Mouse (Mus musculus): ENCODE results near the gene Sema4a. TPM values are rescaled to one million over a fixed set of nuclear protein-coding genes. Genes with fewer than 3 reads are reported as not detected.
"Not testable (repeated sequence)": the region's sequence is repeated elsewhere in the genome, so short reads cannot be mapped to it uniquely, and the experiment has no call there.

Gene Sema4a
- polyA plus RNA-seq, 1 experiment from 2014 or later, result 28.8 TPM

DNA sequence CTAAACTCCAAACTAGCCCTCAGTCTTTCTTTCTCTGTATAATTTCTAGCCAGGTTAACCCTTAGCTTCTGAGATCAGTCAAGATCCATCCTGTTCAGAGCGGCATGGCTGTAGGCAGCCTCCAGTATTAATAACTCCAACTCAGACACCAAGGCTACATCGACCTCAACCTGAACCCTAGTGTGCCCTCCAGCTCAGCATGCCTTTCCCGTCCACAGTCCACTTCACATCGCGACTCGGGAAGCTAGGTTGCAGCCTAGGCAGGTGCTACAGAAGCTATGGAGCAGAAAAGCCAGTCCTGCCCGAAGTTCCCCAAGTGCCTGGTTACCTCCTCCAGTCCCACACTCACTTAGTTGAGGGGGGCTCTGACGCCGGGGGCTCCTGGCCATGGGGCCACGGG, 23.5 kb downstream of the Sema4a start:
- peaks cover 23% of the 10 kb centered on the region for H3K4me1 ChIP-seq (replicated peaks)
- H3K9ac ChIP-seq (replicated peaks), result no peak overlapping the region
- H3K27me3 ChIP-seq, result 0 out of 2 replicates have a peak, but pooled peaks cover 5% of the 10 kb centered on the region
- H3K27ac ChIP-seq, result no peak overlapping the region
- 85% methylated on average over 10 of the region's 10 CpGs for WGBS
- peaks cover 50% of the 10 kb centered on the region for H3K36me3 ChIP-seq
- H3K9me3 ChIP-seq, result no peaks in the 10 kb centered on the region
- peak overlapping the region; percentile 47; the same call in 1 of the 2 replicates for H3K4me2 ChIP-seq (replicated peaks)
- H3K4me3 ChIP-seq (replicated peaks), result no peak overlapping the region
- ATAC-seq, result no peak

DNA sequence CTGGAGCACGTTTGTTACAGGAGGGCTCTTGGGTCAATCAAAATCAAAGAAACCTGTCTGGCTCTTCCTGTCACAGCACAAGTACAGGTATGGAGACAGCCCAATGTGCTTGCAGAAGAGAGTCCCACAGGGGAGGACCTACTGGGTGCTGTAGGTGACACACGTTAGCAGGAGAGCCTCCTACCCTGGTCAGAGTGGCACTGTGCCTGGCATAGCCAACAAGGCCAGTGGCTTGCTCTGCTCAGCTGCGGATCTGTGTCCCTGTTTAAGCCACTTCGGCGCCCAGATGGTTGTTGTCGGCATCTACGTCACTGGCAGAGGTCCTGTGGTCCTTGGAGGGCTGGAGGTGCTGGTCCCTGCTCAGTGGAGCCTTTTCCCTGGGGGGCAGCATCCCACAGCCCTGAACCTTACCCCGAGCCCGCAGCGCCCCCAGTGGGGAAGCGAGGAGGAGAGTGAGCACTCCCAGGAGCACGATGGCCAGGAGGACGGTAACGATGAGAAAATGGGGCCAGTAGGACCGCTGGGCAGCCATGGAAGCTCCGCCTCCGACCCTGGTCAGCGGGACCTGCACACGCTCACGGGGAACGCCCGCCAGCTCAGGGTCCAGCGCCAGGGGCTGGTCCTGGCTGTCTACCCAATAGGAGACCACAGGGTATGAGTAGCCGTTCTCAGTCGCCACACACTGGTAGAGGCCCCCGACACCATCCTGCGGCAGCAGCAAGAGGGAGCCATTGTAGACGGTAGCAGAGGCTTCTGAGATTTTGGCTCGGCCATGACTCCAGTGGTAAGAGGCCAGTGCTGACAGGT, 24.4 kb downstream of the Sema4a start:
- Histone ChIP-seq H3K9ac (replicated peaks) (peak overlapping the region; percentile 48; the same call in 1 of the 2 replicates), H3K4me2 (replicated peaks) (peak overlapping the region; percentile 47), H3K9me3 (no peaks in the 10 kb centered on the region), H3K27me3 (0 out of 2 replicates have a peak, but pooled peaks cover 5% of the 10 kb centered on the region), H3K36me3 (peaks cover 46% of the 10 kb centered on the region), H3K27ac (peak overlapping the region; percentile 14; the same call in 1 of the 2 replicates), H3K4me1 (replicated peaks) (peaks cover 23% of the 10 kb centered on the region), H3K4me3 (replicated peaks) (peak overlapping the region; percentile 25)
- WGBS, result 15% methylated on average over 29 of the region's 29 CpGs
- peak; percentile 78 for ATAC-seq

GRCm38 (mm10) chr3:88435515-88435914, 25.5 kb downstream of the Sema4a start:
- peaks cover 16% of the 10 kb centered on the region for H3K4me1 ChIP-seq (replicated peaks)
- ATAC-seq, result no peak
- H3K27ac ChIP-seq, result no peak overlapping the region
- H3K36me3 ChIP-seq, result peaks cover 46% of the 10 kb centered on the region
- WGBS, result 70% methylated on average over 10 of the region's 10 CpGs
- no peak overlapping the region for H3K9ac ChIP-seq (replicated peaks)
- no peak overlapping the region for H3K4me3 ChIP-seq (replicated peaks)
- H3K4me2 ChIP-seq (replicated peaks), result no peak overlapping the region
- 0 out of 2 replicates have a peak, but pooled peaks cover 5% of the 10 kb centered on the region for H3K27me3 ChIP-seq
- H3K9me3 ChIP-seq, result no peaks in the 10 kb centered on the region

DNA sequence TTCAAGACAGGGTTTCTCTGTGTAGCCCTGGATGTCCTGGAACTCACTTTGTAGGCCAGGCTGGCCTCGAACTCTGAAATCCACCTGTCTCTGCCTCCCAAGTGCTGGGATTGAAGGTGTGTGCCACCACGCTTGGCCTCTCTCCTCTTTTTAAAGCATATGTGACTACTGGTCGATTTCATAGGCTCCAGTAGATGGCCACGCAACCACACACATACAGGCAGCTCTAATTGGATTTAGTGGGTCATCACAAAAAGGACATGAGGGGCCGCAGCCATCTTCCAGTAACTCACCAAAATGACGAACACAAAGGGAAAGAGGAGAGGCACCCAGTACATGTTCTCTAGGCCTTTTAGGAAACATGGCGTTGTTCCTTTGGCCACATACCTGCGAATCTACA, 32.3 kb downstream of the Sema4a start:
- H3K27ac ChIP-seq; H3K36me3 ChIP-seq; H3K4me3 ChIP-seq (replicated peaks); H3K9ac ChIP-seq (replicated peaks); H3K4me2 ChIP-seq (replicated peaks); H3K4me1 ChIP-seq (replicated peaks); ATAC-seq; H3K27me3 ChIP-seq; H3K9me3 ChIP-seq: not testable (repeated sequence)
- 71% methylated on average over 8 of the region's 8 CpGs for WGBS

GRCm38 (mm10) chr3:88427342-88427905, 33.6 kb downstream of the Sema4a start:
- Histone ChIP-seq H3K4me1 (replicated peaks) (peaks cover 22% of the 10 kb centered on the region), H3K9me3 (no peaks in the 10 kb centered on the region), H3K9ac (replicated peaks) (no peak overlapping the region), H3K36me3 (no peaks in the 10 kb centered on the region), H3K4me3 (replicated peaks) (no peak overlapping the region), H3K27ac (no peak overlapping the region), H3K27me3 (no peaks in the 10 kb centered on the region), H3K4me2 (replicated peaks) (no peak overlapping the region)
- ATAC-seq, result no peak
- WGBS, result 84% methylated on average over 4 of the region's 4 CpGs

DNA sequence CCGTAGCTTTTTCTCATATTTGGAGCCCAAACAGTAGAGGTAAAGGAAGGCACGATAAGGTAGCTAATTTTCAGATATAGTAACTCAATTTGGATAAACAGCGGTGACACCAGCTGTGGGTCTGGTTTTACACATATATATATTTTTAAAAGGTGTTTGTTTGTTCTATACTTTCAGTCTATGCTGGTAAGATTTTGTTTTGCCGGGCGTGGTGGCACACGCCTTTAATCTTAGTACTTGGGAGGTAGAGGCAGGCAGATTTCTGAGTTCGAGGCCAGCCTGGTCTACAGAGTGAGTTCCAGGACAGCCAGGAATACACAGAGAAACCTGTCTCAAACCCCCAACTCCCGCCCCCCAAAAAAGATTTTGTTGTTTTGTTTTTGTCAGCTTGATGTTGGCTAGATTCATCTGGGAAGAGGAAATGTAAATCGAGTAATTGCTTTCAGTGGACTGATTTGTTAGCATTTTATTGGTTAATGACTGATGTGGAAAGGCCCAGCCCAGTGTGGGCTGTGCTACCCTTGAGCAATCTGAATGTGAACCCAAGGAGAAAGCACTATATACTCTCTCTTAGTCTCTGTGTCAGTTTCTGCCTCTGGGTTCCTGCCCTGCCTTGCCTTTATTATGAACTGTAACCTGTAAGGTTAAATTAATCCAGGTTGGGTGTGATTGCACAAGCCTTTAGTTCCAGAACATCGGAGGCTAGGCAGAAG, 35.1 kb downstream of the Sema4a start:
- ATAC-seq, result no peak
- H3K4me1 ChIP-seq (replicated peaks), result peaks cover 29% of the 10 kb centered on the region
- H3K4me2 ChIP-seq (replicated peaks), result no peak overlapping the region
- 88% methylated on average over 10 of the region's 10 CpGs for WGBS
- H3K36me3 ChIP-seq, result peaks cover 7% of the 10 kb centered on the region
- H3K9me3 ChIP-seq, result no peaks in the 10 kb centered on the region
- no peak overlapping the region for H3K9ac ChIP-seq (replicated peaks)
- no peak overlapping the region for H3K27ac ChIP-seq
- no peak overlapping the region for H3K4me3 ChIP-seq (replicated peaks)
- H3K27me3 ChIP-seq, result no peaks in the 10 kb centered on the region

GRCm38 (mm10) chr3:88425330-88425689, 35.7 kb downstream of the Sema4a start:
- Histone ChIP-seq H3K4me3 (replicated peaks) (peak overlapping the region; percentile 79), H3K27ac (no peak overlapping the region), H3K4me2 (replicated peaks) (peak overlapping the region; percentile 90), H3K4me1 (replicated peaks) (peaks cover 29% of the 10 kb centered on the region), H3K9me3 (no peaks in the 10 kb centered on the region), H3K36me3 (peaks cover 13% of the 10 kb centered on the region), H3K9ac (replicated peaks) (0 out of 2 replicates have a peak overlapping the region, but pooled peaks have one; percentile 39), H3K27me3 (no peaks in the 10 kb centered on the region)
- ATAC-seq, result 0 out of 2 replicates have a peak, but pooled peaks have one; percentile 14
- 12% methylated on average over 2 of the region's 2 CpGs for WGBS

DNA sequence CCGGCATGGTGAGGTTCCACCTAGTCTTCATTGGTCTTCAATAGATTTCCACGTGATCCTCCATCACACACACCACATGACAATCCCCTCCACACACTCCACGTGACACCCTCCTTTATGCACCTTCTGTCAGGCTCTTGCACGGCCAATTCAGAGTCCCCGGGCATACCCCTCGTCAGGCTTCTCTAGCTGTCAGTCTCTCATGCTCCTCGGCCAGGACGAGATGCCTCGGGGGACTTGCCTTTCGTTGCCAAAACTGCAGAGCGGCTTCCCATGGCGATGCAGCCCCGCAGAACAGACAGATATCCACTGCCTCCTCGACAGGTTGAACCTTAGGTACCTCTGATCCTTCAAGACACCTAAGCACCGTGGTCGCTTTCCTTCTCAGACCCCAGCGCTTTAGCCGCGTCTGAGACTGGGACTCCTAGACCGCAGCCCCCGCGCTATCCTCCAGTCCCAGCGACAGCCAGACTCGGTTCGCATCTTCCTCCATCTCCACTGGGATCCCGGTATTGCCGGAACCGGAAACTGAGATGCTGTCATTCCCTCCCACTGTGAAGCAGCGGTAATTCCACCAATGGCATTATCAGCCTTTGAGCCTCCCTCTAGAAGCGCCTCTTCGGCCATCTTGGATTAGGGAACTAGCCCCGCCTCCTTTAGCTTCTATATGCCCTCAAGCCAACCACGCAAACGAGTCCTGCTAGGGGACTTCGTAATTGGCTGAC, 36.2 kb downstream of the Sema4a start, which contains the start of gene Slc25a44:
Gene Slc25a44, minus strand, starts transcription at position 535 of the 725 bp plus-strand sequence.
- Histone ChIP-seq H3K27ac (peak within 1 kb of the TSS; percentile 80), H3K27me3 (no peaks in the 10 kb centered on the region), H3K4me1 (replicated peaks) (peaks cover 29% of the 10 kb centered on the region), H3K4me2 (replicated peaks) (peak within 1 kb of the TSS; percentile 90), H3K9ac (replicated peaks) (peak within 1 kb of the TSS; percentile 81), H3K9me3 (no peaks in the 10 kb centered on the region), H3K4me3 (replicated peaks) (peak within 1 kb of the TSS; percentile 79), H3K36me3 (peaks cover 18% of the 10 kb centered on the region)
- peak; percentile 95 for ATAC-seq
- WGBS, result under 1% methylated on average over 35 of the region's 35 CpGs

DNA sequence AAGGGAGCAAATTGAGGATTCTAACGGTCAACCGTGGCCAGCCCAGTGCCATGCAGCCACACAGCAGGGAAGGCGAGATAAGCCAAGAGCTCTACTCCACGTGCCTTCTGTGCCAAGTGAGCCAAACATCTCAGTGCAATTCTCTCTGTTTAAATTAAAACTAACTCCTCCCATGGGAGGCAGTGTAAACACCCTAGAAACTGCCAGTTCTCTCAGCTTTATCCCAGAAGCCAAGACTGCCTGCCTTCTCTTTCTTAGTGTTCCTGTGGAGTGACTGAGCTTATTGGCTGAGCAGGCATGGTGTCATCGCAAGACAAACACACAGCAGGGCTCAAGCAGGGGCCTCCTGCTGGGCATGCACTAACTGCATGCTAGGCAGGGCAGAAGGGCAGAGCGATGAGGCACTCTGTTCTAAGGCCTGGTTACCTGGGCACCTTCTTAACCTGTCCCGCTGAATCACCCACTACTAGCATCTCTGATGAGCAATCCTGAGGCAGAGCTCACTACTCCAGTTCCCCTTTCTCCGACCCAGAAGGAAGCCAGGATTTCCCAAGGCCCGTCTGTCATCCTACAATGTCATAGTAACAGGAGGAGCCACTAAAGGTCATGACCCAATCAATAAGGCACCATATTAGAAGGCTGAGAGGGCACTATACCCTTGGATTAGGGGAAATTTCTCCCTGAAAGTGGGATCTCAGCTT, 38.8 kb downstream of the Sema4a start:
- no peak overlapping the region for H3K27ac ChIP-seq

DNA sequence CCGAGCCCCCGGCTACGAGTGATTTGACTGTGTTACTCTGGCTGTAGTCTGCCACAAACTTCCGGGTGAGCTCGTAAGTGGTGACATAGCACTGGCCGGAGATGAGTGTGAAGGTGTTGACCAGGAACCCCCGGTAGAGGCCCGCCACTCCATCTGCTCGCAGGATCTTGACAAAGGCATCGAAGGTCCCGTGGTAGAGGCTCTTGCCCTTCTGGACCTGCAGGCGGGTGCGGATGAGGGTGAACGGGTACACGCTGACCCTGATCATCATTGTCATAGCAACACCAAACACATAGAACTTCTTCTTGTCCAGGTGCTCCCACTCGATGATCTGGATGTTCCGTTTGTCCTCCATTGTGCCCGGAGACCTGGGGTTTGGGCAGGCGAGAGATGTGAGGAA, 40.2 kb downstream of the Sema4a start:
- Histone ChIP-seq H3K4me3 (replicated peaks) (no peak overlapping the region), H3K36me3 (peaks cover 58% of the 10 kb centered on the region), H3K27ac (no peak overlapping the region), H3K9ac (replicated peaks) (no peak overlapping the region), H3K4me2 (replicated peaks) (no peak overlapping the region), H3K27me3 (no peaks in the 10 kb centered on the region), H3K9me3 (no peaks in the 10 kb centered on the region), H3K4me1 (replicated peaks) (peaks cover 29% of the 10 kb centered on the region)
- no peak for ATAC-seq
- 95% methylated on average over 19 of the region's 19 CpGs for WGBS

More for the DNA sequence above, 38.8 kb downstream of the Sema4a start:
- no peaks in the 10 kb centered on the region for H3K27me3 ChIP-seq
- WGBS, result 34% methylated on average over 9 of the region's 9 CpGs
- H3K4me3 ChIP-seq (replicated peaks), result no peak overlapping the region
- peak overlapping the region; percentile 33; the same call in 1 of the 2 replicates for H3K9ac ChIP-seq (replicated peaks)
- H3K4me1 ChIP-seq (replicated peaks), result peaks cover 29% of the 10 kb centered on the region
- no peak for ATAC-seq
- H3K9me3 ChIP-seq, result no peaks in the 10 kb centered on the region
- no peak overlapping the region for H3K4me2 ChIP-seq (replicated peaks)
- H3K36me3 ChIP-seq, result peaks cover 44% of the 10 kb centered on the region

GRCm38 (mm10) chr3:88418016-88418415, 43.0 kb downstream of the Sema4a start:
- peaks cover 83% of the 10 kb centered on the region for H3K36me3 ChIP-seq
- 87% methylated on average over 6 of the region's 6 CpGs for WGBS

More at GRCm38 (mm10) chr3:88418016-88418415, 43.0 kb downstream of the Sema4a start:
- H3K9ac ChIP-seq (replicated peaks), result no peak overlapping the region; the same call in 1 of the 2 replicates
- no peak for ATAC-seq
- no peaks in the 10 kb centered on the region for H3K27me3 ChIP-seq
- no peak overlapping the region for H3K27ac ChIP-seq
- H3K4me1 ChIP-seq (replicated peaks), result peaks cover 13% of the 10 kb centered on the region
- H3K9me3 ChIP-seq, result no peaks in the 10 kb centered on the region
- no peak overlapping the region for H3K4me3 ChIP-seq (replicated peaks)
- H3K4me2 ChIP-seq (replicated peaks), result no peak overlapping the region
